ENCODE assay signal across 8 mouse cellular contexts in genomic region chr16:23103038-23103745, GRCm38 (mm10). TPM values are rescaled to one million over a fixed set of nuclear protein-coding genes. Genes with fewer than 3 reads are reported as not detected.
DNase-seq lines count a peak whose midpoint lies in the region; ATAC-seq lines count a peak whose summit lies in the region.

No protein-coding gene starts in this region.

- peak overlapping the region; percentile 66 for H3K9ac ChIP-seq in limb, embryonic 13.5 days

- peak overlapping the region; percentile 42 for H3K4me3 ChIP-seq in limb, embryonic 13.5 days

- WGBS in limb, embryonic 13.5 days, result 41% methylated on average over 17 of the region's 17 CpGs

- intact Hi-C loops in heart, postnatal 10 days (cut with DNase I), result no loop called here
- intact Hi-C loops in left cerebral cortex, postnatal 4 days (cut with DNase I), result no loop called here

- H3K4me2 ChIP-seq in limb, embryonic 13.5 days (replicated peaks), result peak overlapping the region; percentile 64

- ATAC-seq in limb, embryonic 13.5 days (ENCODE audit: low FRiP score, low read depth), result no peak

- H3K9me3 ChIP-seq in limb, embryonic 13.5 days, result no peaks in the 10 kb centered on the region

- no peak overlapping the region for H3K27ac ChIP-seq in limb, embryonic 13.5 days

- DNase-seq in retina, postnatal 1 day, result peak; percentile 32
- DNase-seq in retina, embryonic 14.5 days (ENCODE audit: low spot score), result no peak
- peak; percentile 40 to 43 for DNase-seq in heart, postnatal 10 days
- peak; percentile 59 for DNase-seq in testis, postnatal 10 days (ENCODE audit: low spot score)
- no peak for DNase-seq in spleen, postnatal 10 days (ENCODE audit: low spot score in 2 of 2)
- no peak for DNase-seq in spleen, postnatal 4 days (ENCODE audit: low spot score in 2 of 2)
- DNase-seq in left cerebral cortex, postnatal 4 days, result no peak

- H3K36me3 ChIP-seq in limb, embryonic 13.5 days, result no peaks in the 10 kb centered on the region

- peaks cover 12% of the 10 kb centered on the region for H3K4me1 ChIP-seq in limb, embryonic 13.5 days

- no peaks in the 10 kb centered on the region for H3K27me3 ChIP-seq in limb, embryonic 13.5 days

RNA-seq across cellular contexts. Expression of gene Eif4a2, which starts 4.1 kb away (rescaled TPM):
- total RNA-seq in heart, postnatal 10 days (2021), result 100 to 1,000 TPM; 228 to 269 TPM
- polyA plus RNA-seq in limb, embryonic 13.5 days (2015; fragmentation: Nextera tagmentation; extraction: Ambion mirVana), result 249 and 265 TPM in 2 replicates
- total RNA-seq in left cerebral cortex, postnatal 4 days (2021), result 100 to 1,000 TPM; 666 to 672 TPM

RNA-seq across cellular contexts. Expression of gene Rfc4, which starts 24.3 kb away (rescaled TPM):
- 10 to 100 TPM; 14.5 to 15.8 TPM for total RNA-seq in heart, postnatal 10 days (2021)
- polyA plus RNA-seq in limb, embryonic 13.5 days (2015; fragmentation: Nextera tagmentation; extraction: Ambion mirVana), result 136 TPM in 2 replicates
- total RNA-seq in left cerebral cortex, postnatal 4 days (2021), result 10 to 100 TPM in 1 of 2 experiments, 1 to 10 TPM in 1; 9.7 to 11.5 TPM

RNA-seq across cellular contexts. Expression of gene Adipoq, which starts 43.1 kb away (rescaled TPM):
- 10 to 100 TPM; 12.9 to 37.4 TPM for total RNA-seq in heart, postnatal 10 days (2021)
- polyA plus RNA-seq in limb, embryonic 13.5 days (2015; fragmentation: Nextera tagmentation; extraction: Ambion mirVana), result 0.11 TPM in 1 of 2 replicates, not detected in the other
- total RNA-seq in left cerebral cortex, postnatal 4 days (2021), result not detected

RNA-seq across cellular contexts. Expression of gene Kng1, which starts 45.5 kb away (rescaled TPM):
- not detected for total RNA-seq in heart, postnatal 10 days (2021)
- polyA plus RNA-seq in limb, embryonic 13.5 days (2015; fragmentation: Nextera tagmentation; extraction: Ambion mirVana), result 0.15 and 1.1 TPM in 2 replicates
- total RNA-seq in left cerebral cortex, postnatal 4 days (2021), result not detected

Comparison
In these comparisons a context has a peak if more than half of its experiments do, and no peak if none do; other contexts are left out.
1. DNase-seq: peak in retina, postnatal 1 day (single experiment), heart, postnatal 10 days (2 of 2) and testis, postnatal 10 days (single experiment); none in retina, embryonic 14.5 days (single experiment), spleen, postnatal 10 days (0 of 2), spleen, postnatal 4 days (0 of 2) and left cerebral cortex, postnatal 4 days (single experiment).
2. RNA of gene Adipoq, which starts 43.1 kb away (total RNA-seq): 12.9 to 37.4 TPM in heart, postnatal 10 days; not detected in left cerebral cortex, postnatal 4 days; every median in the first group is over 10 times any median in the second.